Mouse (Mus musculus): Measurements from ENCODE around the gene Ptprg.

- TF ChIP-seq CTCF (IDR thresholded peaks at IDR 0.05; ENCODE audit: control insufficient read depth, insufficient read depth, insufficient read length): no peak
- TF ChIP-seq USF1 (IDR thresholded peaks at IDR 0.05; ENCODE audit: low read depth): no peak
- TF ChIP-seq MAX (IDR thresholded peaks at IDR 0.05): no peak
- TF ChIP-seq MYOD1 (IDR thresholded peaks at IDR 0.05; ENCODE audit: control insufficient read depth, insufficient read length, low read depth): no peak
- TF ChIP-seq CEBPB (IDR thresholded peaks at IDR 0.05; ENCODE audit: low read depth): no peak
- TF ChIP-seq FOSL1 (IDR thresholded peaks at IDR 0.05; ENCODE audit: insufficient read depth, low read length, poor library complexity, severe bottlenecking): no peak
- no peak for TF ChIP-seq MYOG (IDR thresholded peaks at IDR 0.05; ENCODE audit: control insufficient read depth, extremely low read depth, insufficient read length)
These were observed 24.6 kb downstream of the Ptprg start for GRCm38 (mm10) chr14:11577910-11578309.

All from C2C12 (cell line).